In the genomic region with DNA sequence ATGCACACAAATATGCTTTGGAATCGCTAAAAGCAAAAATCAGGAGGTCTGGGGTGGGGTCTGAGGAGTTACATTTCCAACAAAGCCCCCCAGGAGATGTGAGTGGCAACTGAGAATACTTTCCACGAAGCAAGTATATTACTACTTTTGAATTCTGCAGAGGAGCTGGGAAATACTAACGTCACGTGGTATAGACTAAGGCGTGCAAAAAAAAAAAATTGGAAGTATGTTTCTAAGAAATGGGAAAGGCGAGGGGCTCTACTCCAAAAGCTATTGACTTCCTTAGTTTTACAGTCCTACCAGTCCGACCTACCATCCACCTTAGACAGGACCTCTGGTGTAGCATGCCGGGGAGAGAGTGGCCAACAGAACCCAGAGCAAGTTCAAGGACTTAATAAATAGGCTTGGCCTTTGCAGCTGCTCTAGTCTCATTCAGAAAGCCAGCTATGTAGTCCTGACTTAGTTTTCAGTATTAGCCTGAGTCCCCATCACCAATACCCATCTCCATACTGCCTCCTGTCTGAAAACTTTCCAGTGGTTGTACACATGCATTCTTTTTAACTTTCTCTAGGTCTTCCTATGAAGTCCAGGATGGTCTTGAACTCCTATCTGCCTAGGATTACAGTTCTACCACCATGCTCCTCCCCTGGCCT, we compare ENCODE assay signal across 8 mouse cellular contexts. TPM values are rescaled to one million over a fixed set of nuclear protein-coding genes. Genes with fewer than 3 reads are reported as not detected.
A peak's percentile ranks its signal among the peaks of the same experiment; 100 is the strongest.
DNase-seq lines count a peak whose midpoint lies in the region; ATAC-seq and TF ChIP-seq lines count a peak whose summit lies in the region.

No protein-coding gene starts in this region.

- no peaks in the 10 kb centered on the region for H3K27me3 ChIP-seq in kidney, postnatal 0 days (ENCODE audit: insufficient read depth, low read length)
- H3K27me3 ChIP-seq in hindbrain, postnatal 0 days (ENCODE audit: insufficient read depth, low read length), result no peaks in the 10 kb centered on the region

- peak overlapping the region; percentile 99 for H3K4me2 ChIP-seq in kidney, postnatal 0 days (ENCODE audit: low read length)
- H3K4me2 ChIP-seq in hindbrain, postnatal 0 days (ENCODE audit: low read depth, low read length), result peak overlapping the region; percentile 86

- no peak for ATAC-seq in kidney, postnatal 0 days (replicated peaks; ENCODE audit: low FRiP score, low read depth)
- ATAC-seq in hindbrain, postnatal 0 days, result no peak
- ATAC-seq in frontal cortex, adult (ENCODE audit: low TSS enrichment), result no peak

- DNase-seq in kidney, postnatal 0 days (ENCODE audit: low spot score), result no peak
- no peak for DNase-seq in kidney, postnatal 10 days
- no peak for DNase-seq in hindbrain, postnatal 0 days (ENCODE audit: low spot score)
- peak; percentile 35 for DNase-seq in naive thymus-derived CD4-positive, alpha-beta T cell, adult 2 months (ENCODE audit: low read depth)
- DNase-seq in adrenal gland, postnatal 25 days, result no peak
- no peak for DNase-seq in thymus, postnatal 10 days (ENCODE audit: low spot score in 2 of 2)

- peaks cover 8% of the 10 kb centered on the region; the same call in 1 of the 2 replicates for H3K4me1 ChIP-seq in kidney, postnatal 0 days (replicated peaks; ENCODE audit: insufficient read depth, low read length)
- H3K4me1 ChIP-seq in brown adipose tissue, adult 24 weeks (ENCODE audit: control insufficient read depth, insufficient read depth, insufficient read length, low read length), result peaks cover 22% of the 10 kb centered on the region
- H3K4me1 ChIP-seq in hindbrain, postnatal 0 days (ENCODE audit: insufficient read depth, low read length), result peaks cover 12% of the 10 kb centered on the region

- peak overlapping the region; percentile 94 for H3K9ac ChIP-seq in kidney, postnatal 0 days (ENCODE audit: low read depth, low read length)
- peak overlapping the region; percentile 92; the same call in 1 of the 2 replicates for H3K9ac ChIP-seq in hindbrain, postnatal 0 days (replicated peaks; ENCODE audit: low read length)

- H3K36me3 ChIP-seq in kidney, postnatal 0 days (ENCODE audit: insufficient read depth, low read length), result no peaks in the 10 kb centered on the region
- H3K36me3 ChIP-seq in hindbrain, postnatal 0 days (ENCODE audit: insufficient read depth, low read length), result no peaks in the 10 kb centered on the region

- H3K9me3 ChIP-seq in kidney, postnatal 0 days (replicated peaks; ENCODE audit: low read length), result no peaks in the 10 kb centered on the region
- H3K9me3 ChIP-seq in hindbrain, postnatal 0 days (ENCODE audit: low read length), result no peaks in the 10 kb centered on the region

- H3K4me3 ChIP-seq in kidney, postnatal 0 days (replicated peaks; ENCODE audit: low read depth, low read length), result peak overlapping the region; percentile 89
- H3K4me3 ChIP-seq in brown adipose tissue, adult 24 weeks (ENCODE audit: insufficient read depth, low read depth, low read length), result peak overlapping the region; percentile 80
- H3K4me3 ChIP-seq in hindbrain, postnatal 0 days (ENCODE audit: low read length), result peak overlapping the region; percentile 90

- TF ChIP-seq CTCF in kidney, postnatal 0 days (IDR thresholded peaks at IDR 0.05; ENCODE audit: low read depth), result peak; percentile 10; the same call in 1 of the 2 replicates
- TF ChIP-seq CTCF in hindbrain, postnatal 0 days (IDR thresholded peaks at IDR 0.05; ENCODE audit: low read depth), result 0 out of 2 replicates have a peak, but pooled peaks have one; percentile 15

- 49% methylated on average over 8 of the region's 8 CpGs for WGBS in kidney, postnatal 0 days
- 33% methylated on average over 8 of the region's 8 CpGs for WGBS in hindbrain, postnatal 0 days

- H3K27ac ChIP-seq in kidney, postnatal 0 days, result peak overlapping the region; percentile 96; the same call in 1 of the 2 replicates
- H3K27ac ChIP-seq in brown adipose tissue, adult 24 weeks (replicated peaks; ENCODE audit: low read depth, low read length), result 0 out of 2 replicates have a peak overlapping the region, but pooled peaks have one; percentile 11
- peak overlapping the region; percentile 97 for H3K27ac ChIP-seq in hindbrain, postnatal 0 days

RNA-seq across cellular contexts. Expression of a gene that starts 2.2 kb away (rescaled TPM):
- 4.7 TPM in 2 replicates for polyA plus RNA-seq in kidney, postnatal 0 days (2015; fragmentation: Nextera tagmentation; extraction: Ambion mirVana)
- polyA plus RNA-seq in brown adipose tissue, adult 24 weeks (2012; ENCODE audit: insufficient read depth, insufficient read length, missing spikeins), result 33.2 and 52.3 TPM in 2 replicates
- total RNA-seq in hindbrain, postnatal 0 days (2014; rRNA removed), result 17.5 and 20.6 TPM in 2 replicates
- 4.2 and 4.6 TPM in 2 replicates for polyA plus RNA-seq in hindbrain, postnatal 0 days (2015; fragmentation: Nextera tagmentation; extraction: Ambion mirVana)
- total RNA-seq in adrenal gland, postnatal 25 days (2021), result 63.7 and 97.1 TPM in 2 replicates

RNA-seq across cellular contexts. Expression of a gene that starts 29.6 kb away (rescaled TPM):
- 0.13 and 0.22 TPM in 2 replicates for polyA plus RNA-seq in kidney, postnatal 0 days (2015; fragmentation: Nextera tagmentation; extraction: Ambion mirVana)
- polyA plus RNA-seq in brown adipose tissue, adult 24 weeks (2012; ENCODE audit: insufficient read depth, insufficient read length, missing spikeins), result 0.46 TPM in 1 of 2 replicates, not detected in the other
- total RNA-seq in hindbrain, postnatal 0 days (2014; rRNA removed), result not detected in 2 replicates
- polyA plus RNA-seq in hindbrain, postnatal 0 days (2015; fragmentation: Nextera tagmentation; extraction: Ambion mirVana), result 0.21 TPM in 2 replicates
- total RNA-seq in adrenal gland, postnatal 25 days (2021), result not detected in 2 replicates

Comparison
In these comparisons a context has a peak if more than half of its experiments do, and no peak if none do; other contexts are left out.
1. H3K27ac ChIP-seq: peak in every context shown above with its lines; median percentile 97 in hindbrain, postnatal 0 days; 96 in kidney, postnatal 0 days; 11 in brown adipose tissue, adult 24 weeks.